Mouse (Mus musculus) embryonic stem cell, embryonic (primary cell): Measurements from ENCODE around the gene Lancl3.

Experiments used
- CTCF ChIA-PET, 4 experiments: fragments of 300-600 bp in 2 of 4; fragments of 350-600 bp in 2 of 4; sonication (Branson Sonifier 250); formaldehyde crosslinking; loops; one replicate each; lab custom pipeline; 2022; ENCODE audit warnings: inconsistent platforms in 2 of 4; lab: Charles Lee
- POLR2A ChIA-PET, 4 experiments: fragments of 300-600 bp in 2 of 4; fragments of 350-600 bp in 2 of 4; sonication (Branson Sonifier 250); formaldehyde crosslinking; loops; one replicate each; lab custom pipeline; 2022; ENCODE audit warnings: antibody characterized with exemption in 4 of 4, inconsistent platforms in 1 of 4; lab: Charles Lee

Gene Lancl3

DNA sequence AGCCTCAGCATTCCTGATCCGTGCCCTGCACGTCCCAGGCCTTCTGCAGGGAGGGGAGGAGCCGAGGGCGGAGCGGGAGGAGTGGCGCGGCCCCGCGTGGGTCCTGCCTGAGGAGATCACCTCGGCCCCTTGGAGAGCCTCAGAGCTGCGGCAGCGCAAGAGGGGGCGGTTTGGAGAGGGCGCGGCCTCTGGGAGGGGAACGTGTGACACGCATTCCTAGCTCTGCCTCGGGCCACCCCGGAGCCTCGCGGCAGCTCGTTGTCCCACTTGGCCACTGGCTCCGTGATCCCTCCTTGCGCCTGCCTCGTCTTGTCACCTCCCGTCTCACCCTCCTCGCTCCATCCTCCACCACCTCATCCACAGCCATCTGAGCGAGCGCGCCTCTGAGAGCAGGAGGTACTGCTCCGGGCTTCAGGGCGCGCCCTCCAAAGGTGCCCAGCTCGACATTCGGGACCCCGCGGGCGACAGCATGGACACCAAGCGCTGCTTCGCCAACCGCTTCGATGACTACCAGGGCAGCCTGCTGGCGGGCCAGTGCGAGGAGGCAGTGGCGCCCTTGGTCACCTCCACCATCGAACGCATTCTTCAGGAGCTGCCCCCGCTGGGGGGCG, at the start of gene Lancl3:
Gene Lancl3, plus strand, starts transcription at position 142 of the 611 bp plus-strand sequence.
- ChIA-PET CTCF (interaction anchor here in 1 of 4 experiments (0.9 kb wide), 1 partner anchor 418 kb away, joined by 3 read pairs; no protein-coding TSS in a partner anchor), POLR2A (interaction anchor here in 1 of 4 experiments (0.6 kb wide), 1 partner anchor 56 kb away, joined by 3 read pairs; no protein-coding TSS in a partner anchor)

DNA sequence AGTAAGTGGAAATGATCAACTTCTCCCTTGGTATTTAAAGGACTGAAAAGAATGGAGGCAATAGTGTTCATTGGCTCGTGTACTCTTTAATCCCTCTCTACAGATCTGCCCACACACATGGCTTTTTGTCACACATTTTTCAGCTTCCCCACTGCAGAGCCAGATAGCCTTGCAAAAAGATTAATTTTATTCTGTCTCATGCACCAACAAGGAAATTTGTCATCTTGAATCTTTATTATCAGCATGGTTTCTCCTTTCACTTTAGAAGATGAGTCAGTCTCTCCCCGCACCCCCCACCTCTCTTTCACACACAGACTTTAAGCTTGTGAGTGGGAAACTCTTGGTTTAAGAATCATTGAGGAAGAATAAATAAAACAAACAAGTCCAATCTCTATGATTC, 20.7 kb upstream of the Lancl3 start:
- POLR2A ChIA-PET = no interaction called here
- CTCF ChIA-PET = no interaction called here

DNA sequence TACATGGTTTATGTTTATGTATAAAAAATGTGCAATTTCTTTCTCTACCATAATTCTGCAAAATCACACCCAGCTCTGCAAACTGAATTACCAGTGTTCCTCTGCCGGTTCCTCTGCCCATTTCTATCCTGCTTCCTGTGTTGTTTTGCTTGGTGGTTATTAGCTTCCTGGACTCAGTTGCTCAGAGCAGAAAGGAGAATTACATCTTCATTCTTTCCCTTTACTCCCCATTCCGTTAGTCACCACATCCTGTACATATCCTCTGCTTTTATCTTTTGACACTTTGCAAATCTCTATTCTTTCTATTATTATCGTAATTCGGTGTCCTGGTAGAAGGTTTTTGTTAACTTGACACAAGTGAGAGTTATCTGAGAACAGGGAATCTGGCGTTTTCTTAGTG, 18.1 kb upstream of the Lancl3 start:
- ChIA-PET CTCF (no interaction called here), POLR2A (no interaction called here)

DNA sequence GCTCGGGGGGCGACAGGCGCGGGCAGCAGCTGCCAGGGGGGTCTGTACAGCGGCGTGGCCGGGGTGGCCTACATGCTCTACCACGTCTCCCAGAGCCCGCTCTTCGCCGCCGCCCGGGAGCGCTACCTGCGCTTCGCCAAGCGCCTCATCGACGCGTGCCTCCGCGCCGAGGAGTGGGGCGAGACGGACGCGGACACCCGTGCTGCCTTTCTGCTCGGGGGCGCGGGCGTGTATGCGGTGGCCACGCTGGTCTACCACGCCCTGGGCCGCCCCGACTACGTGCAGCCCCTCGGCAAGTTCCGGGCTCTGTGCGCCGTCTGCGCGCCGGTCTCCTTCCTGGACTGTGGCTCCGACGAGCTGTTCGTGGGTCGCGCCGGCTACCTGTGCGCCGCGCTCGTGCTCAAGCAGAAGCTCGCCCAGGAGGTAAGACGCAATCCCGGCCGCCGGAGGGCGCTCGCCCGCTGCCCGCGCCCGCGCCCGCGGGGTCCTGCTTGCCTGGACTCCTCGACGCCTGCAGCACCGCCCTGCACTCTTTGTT, 747 bp downstream of the Lancl3 start:
- POLR2A ChIA-PET = interaction anchor here in 1 of 4 experiments (0.5 kb wide), 1 partner anchor 1016 kb away, joined by 3 read pairs; the partner anchor contains the start of gene Rpgr
- CTCF ChIA-PET = interaction anchor here in 1 of 4 experiments (0.9 kb wide), 1 partner anchor 417 kb away, joined by 3 read pairs; no protein-coding TSS in a partner anchor

DNA sequence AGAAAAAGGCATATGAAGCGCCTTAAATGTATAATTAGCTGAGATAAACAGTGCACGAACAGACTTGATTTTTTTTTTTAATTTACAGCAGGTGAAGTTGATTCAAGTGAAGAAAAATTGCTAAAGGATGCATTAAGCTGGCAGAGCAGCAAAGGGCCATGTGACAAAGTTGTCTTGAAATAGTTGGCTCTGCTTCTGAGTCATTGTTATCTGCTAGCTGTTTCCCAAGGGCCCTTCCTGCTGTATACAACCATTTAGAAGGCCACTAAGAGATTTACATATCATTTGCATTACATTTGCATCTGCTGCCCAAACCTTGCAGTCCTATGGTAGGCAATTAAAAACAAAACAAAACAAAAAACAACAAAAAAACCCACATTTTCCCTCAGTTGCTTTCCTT, 2.3 kb downstream of the Lancl3 start:
- ChIA-PET POLR2A (no interaction called here), CTCF (interaction anchor here in 1 of 4 experiments (0.6 kb wide), 1 partner anchor 19 kb away, joined by 4 read pairs; no protein-coding TSS in a partner anchor)

DNA sequence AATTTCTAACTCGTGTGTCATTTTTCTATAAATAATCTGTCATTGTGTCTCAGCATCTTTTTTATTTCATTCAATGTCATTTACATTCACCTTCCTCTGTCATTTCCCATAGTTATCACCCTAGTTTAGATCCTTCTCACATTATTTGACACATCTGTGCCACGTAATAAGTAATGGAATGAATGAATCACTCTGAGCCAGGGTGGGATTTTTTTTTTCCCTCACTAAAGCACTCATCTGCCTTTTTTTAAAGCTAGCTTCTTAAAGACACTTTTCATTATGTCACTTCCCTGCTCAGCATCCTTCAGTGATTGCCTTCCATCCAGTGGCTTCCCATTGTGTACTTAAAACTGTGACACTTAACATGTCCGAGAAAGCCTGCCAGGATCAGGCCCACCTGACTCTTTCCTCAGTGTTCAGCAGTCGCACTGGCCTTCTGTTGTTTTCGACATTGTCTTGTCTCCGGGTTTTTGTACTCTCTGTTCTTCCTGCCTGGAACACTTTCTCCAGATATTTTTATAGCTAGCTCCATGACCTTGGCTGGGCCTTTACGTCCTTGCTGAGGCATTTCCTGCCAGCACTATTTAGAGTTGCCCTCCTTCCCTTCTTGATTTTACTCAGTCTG, 3.2 kb downstream of the Lancl3 start:
- POLR2A ChIA-PET = no interaction called here

DNA sequence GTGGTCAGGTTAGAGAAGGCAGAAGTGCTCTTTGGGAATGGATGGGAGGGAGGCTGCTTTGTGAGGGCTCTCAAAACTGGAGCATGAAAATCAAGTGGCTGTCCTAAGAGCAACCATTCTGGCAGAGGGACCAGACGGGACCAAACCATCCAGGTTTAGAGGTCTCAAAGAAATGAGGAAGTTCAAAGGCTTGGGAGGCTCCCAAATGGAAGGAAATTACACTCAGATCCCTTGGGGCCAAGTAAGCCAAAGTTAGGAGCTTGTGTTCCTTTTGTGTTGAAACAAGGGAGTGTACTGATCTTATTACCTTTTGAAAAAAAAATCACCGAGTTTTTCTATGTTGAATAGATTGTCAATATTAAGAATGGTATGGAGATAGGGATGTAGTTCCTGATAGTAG, 5.4 kb downstream of the Lancl3 start:
- CTCF ChIA-PET = no interaction called here
- POLR2A ChIA-PET = no interaction called here

More for the DNA sequence above, 3.2 kb downstream of the Lancl3 start:
- CTCF ChIA-PET = no interaction called here

DNA sequence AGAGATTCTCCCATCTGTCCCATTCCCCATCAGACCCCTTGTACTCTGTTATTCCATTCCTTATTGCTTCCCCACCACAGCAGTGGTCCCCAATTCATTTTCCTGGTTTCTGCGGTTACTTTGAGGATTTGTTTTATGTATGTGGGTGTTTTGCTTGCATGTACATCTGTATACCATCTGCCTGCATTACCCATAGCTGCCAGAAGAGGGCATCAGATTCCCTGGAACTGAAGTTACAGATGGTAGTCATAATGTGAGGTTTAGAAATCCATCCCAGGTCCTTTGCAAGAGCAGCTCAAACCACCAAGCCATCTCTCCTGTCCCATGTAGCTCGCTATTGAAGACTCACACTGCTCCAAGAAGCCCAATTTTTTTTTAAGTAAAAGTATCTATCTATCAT, 16.5 kb downstream of the Lancl3 start:
- CTCF ChIA-PET = interaction anchor here in 1 of 4 experiments (0.8 to 1.0 kb wide), 2 partner anchors 88 to 202 kb away, joined by 3 to 5 read pairs; no protein-coding TSS in a partner anchor
- POLR2A ChIA-PET = no interaction called here

DNA sequence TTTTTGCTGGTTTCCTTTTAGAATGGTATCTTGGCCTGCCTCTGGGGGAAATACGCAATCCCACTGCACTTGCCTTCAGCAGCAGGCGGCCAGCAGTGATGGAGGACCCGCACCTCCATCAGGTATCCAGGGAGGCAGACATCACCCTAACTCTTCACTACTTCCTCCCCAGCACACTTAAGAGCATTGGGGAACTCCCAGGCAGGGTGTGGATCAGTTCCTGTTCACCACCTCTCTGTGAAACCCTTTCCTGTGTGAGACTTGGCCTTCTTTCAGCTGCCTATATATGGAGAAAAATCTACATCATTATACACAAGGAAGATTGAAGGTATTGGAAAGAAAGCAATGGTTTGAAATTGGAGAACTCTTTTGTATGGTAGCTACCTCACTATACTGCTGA, 19.9 kb downstream of the Lancl3 start:
- POLR2A ChIA-PET = no interaction called here
- CTCF ChIA-PET = no interaction called here

DNA sequence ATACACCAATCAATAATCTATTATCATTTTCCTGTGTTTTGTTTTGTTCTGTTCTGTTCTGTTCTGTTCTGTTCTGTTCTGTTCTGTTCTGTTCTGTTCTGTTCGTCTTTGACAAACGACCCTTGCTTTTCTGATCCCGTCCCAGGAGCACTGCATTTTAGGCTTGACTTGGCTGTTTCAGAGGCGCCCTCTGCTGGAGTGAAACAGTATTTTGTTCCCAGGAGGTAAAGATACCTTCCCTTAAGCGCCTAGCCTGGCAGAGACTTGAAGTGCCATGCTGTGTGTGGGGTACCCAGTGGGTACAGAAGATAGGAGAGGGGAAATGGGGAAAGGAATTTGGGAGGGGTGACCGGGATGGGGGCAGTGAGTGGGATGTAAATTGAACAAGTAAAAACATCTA, 21.5 kb downstream of the Lancl3 start:
- ChIA-PET CTCF (no interaction called here), POLR2A (no interaction called here)

DNA sequence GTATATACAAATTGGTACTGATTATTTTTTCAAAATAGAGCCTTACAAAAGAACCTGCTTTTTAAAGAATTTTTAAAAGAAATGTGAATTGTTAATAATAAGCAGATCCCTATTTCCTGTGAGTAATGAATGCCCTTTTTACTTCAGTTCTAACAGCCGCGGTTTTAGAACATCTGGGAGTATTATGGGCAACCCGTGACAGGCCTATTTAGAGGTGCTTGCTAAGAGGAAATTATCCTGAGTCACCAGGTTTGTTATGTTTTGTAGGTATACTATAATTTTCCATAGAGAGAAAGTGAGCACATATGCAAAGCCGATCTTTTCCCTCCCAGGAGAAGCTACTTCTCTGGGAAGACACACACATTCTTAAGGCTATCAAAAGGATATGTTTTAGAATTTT, 22.0 kb downstream of the Lancl3 start:
- ChIA-PET CTCF (no interaction called here), POLR2A (no interaction called here)

DNA sequence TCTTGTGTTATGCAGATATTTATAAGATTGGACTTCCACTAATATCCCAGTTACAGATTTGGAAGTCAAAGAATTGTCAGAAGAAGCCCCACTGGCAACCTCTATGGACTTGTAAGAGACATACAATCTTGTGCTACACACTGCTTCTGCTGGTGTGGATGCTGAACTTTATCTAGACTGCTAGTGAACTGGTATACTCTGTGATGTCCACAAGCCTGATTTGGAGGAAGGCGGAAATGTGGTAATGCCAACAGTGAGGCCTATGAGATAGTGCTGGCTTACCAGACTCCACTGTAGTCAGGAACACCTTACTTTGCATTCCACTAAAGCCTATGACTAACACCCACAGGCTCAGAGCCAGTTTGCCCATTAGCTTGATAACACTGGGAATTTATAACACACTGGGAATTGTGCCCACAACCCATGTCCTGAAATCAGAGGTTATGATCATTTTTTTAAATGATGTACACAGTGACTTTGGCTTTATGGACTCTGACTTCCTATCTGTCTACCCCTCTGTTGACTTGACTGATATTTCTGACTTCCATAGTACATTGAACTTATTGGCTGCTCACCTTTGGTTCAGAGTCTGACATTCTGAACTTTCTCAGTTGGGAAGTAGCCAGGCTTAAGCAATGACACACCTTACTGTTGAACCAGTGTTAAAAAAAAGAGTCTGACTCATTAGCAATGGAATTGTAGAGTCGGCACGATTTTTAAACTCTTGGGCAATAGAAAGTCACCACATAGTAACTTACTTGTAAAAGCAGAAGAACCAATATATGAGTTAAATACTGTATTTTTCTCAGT, 22.9 kb downstream of the Lancl3 start:
- POLR2A ChIA-PET = no interaction called here

DNA sequence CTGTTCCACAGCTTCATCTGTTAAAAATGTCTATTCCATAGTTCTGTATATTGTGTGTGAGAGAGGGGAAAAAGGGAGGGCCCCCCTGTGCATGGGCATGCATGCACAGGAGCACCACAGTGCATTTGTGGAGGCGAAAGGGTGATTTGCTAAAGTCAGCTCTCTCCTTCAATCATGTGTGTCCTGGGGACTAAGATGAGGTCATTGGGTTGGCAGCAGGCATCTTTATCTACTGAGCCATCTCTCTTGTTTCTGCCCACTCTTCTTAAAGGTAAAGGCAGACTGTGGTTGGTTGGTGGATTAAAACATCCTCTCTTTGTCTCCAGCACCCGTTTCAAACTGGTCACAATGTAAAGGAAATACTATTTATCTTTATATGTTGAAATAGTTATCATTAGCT, 27.4 kb downstream of the Lancl3 start:
- ChIA-PET POLR2A (no interaction called here), CTCF (no interaction called here)

More for the DNA sequence above, 22.9 kb downstream of the Lancl3 start:
- CTCF ChIA-PET = no interaction called here

DNA sequence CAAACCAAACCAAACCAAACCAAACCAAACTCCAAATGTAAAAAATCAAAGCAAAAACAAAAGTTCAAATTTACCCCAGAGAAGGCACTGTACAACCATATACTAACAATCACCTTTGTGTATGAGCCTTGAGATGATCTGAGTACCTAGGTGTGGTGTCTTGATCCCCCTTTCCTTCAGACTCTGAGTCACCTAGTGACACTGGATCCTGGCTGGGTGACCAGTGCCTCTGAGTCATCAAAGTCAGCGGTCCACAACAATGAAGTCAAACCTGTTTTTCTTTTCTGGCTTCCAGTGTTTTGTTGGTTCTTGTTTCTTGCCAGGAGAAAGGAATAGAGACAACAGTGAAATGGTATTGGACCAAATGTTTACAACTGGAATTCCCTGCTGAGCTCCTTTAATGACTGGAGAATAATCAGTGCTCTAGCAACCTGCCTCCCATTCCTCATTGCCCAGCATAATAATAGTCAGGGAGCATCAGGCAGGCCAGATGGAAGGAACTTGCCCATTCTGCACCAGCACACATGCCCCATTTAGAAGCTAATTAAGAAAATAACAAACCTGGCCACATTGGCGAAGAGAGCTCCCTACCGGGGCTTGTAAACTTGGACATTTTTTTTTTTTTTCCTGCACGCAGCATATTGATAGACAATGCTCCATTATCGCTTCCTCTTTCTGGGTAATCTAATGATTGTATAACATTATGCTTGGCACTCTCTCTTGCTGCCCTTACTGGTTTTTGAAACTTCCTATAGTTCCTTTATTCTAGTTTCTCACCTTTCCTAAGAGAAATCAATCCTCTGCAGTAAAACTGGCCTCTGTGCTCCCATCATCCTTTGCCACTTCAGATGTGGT, 41.3 kb downstream of the Lancl3 start:
- ChIA-PET POLR2A (no interaction called here), CTCF (no interaction called here)

DNA sequence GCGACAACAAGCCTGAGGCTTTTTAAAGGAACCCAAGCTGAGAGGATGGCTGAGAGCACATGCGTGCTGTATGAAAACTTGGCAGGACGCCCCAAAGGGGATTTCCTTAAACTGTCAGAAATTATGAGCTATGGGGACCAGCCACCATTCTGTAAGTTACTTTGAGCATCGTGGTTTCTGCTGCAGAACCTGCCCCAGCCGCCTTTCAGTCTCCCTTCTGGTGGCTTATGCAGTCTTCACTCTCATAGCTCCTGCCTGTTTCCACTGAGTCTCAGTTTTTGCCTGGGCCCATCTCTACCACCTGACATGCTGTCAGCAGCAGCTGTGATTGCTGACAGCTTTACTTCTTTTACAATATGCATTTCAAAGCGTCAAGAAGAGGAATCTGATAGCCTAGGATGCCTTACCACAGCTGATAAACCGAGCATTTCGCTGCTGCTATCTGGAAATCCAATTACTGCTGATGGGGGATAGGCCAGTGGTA, 43.7 kb downstream of the Lancl3 start:
- CTCF ChIA-PET = no interaction called here
- POLR2A ChIA-PET = no interaction called here

DNA sequence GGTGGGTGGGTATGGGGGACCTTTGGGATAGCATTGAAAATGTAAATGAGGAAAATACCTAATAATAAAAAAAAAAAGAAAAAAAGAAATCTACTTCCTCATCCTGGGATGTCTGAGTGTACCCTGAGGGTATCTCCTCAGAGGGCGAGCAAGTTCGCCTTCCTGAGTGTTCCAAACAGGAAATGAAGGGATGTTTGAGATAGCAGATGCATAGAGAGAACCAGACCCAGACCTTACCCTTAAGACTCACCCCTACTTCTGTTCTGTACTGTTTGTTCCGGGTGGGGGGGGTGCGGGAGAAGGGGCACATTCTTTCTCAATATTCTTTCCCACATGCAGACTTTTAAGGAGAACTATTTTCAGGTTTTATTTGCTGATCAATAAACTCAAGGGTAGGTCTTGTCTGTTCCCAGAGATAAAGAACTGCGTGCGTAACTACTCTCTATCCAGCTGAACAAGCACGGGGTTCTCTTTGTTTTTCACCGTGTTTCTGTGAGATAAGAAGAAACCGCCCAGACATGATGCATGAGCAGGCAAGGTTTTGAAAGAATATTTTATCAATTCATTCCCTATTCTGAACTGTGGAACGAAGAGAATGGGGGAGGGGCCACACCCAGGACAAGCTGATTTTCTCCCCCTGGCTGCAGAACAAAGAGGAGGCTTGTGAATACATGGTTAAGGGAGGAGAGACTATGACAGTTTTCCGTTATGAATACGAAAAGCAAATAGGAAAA, 45.1 kb downstream of the Lancl3 start:
- POLR2A ChIA-PET = no interaction called here

DNA sequence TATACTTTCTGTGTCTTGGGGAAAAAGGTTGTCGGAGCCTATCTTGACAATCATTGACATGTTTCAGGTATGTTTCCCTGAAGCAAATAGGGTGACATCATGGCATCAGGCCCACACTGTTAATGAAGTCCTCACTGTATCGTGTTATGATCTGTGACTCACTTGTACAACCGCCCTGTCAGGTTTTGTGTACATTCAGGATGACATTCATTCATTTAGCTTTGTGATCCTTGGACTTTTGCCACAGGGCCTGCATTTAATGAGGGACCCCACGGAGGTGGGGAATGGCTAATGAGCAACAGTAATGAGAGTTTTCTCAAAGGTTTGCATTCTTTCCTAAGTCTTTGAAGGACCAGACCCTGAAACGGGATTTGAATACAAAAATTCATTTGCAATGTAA, 49.2 kb downstream of the Lancl3 start:
- CTCF ChIA-PET = no interaction called here

More for the DNA sequence above, 45.1 kb downstream of the Lancl3 start:
- CTCF ChIA-PET = no interaction called here

DNA sequence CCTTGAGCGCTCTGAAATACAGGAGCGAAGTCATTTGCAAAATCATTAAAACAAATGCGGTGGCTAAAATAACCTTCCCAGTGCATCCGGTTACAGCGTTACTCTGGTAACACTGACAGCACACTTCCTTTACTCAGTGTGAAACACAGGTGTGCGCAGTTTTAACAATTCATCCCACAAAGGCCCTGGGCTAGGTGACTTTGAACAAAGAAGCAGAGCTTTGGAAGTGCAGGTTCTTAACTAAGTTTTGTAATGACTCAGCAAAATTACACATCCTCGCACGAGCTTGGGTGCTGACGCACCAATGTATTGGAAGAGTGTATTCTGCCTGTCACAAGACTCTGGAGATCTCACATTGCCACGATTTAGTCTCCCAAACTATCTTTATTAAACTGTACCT, 54.3 kb downstream of the Lancl3 start:
- ChIA-PET CTCF (no interaction called here), POLR2A (interaction anchor here in 1 of 4 experiments (1.3 kb wide), 1 partner anchor 17 kb away, joined by 4 read pairs; no protein-coding TSS in a partner anchor)

More for the DNA sequence above, 49.2 kb downstream of the Lancl3 start:
- POLR2A ChIA-PET = no interaction called here
